ENCODE assay signal across 15 mouse cellular contexts in genomic region chr4:106881101-106881500, GRCm38 (mm10). TPM values are rescaled to one million over a fixed set of nuclear protein-coding genes. Genes with fewer than 3 reads are reported as not detected.
DNase-seq lines count a peak whose midpoint lies in the region; ATAC-seq lines count a peak whose summit lies in the region.
"Had no signal": no experiment of that assay in that cellular context is flagged by ENCODE, and none has a peak within 500 bp of the region (broad histone marks: within the 10 kb centered on the region; RNA-seq: fewer than 3 reads in every experiment).

No protein-coding gene starts in this region.

- H3K9me3 ChIP-seq in megakaryocyte, embryonic 14.5 days, result peaks cover 15% of the 10 kb centered on the region; the same call in 1 of the 2 replicates
- H3K9me3 ChIP-seq in hindbrain, embryonic 11.5 days (ENCODE audit: control insufficient read depth, low read length), result no peaks in the 10 kb centered on the region
- H3K9me3 ChIP-seq: midbrain, embryonic 12.5 days had no signal

- H3K9ac ChIP-seq in hindbrain, embryonic 11.5 days (ENCODE audit: low read depth, low read length), result no peak overlapping the region
- H3K9ac ChIP-seq: midbrain, embryonic 12.5 days had no signal

- DNase-seq in 416B (ENCODE audit: low read depth) (peak; percentile 79), A20 (ENCODE audit: low read depth, low spot score) (peak; percentile 27), R1 (ENCODE audit: low read depth, low spot score) (peak; percentile 77)
- no peak for DNase-seq in hindbrain, embryonic 11.5 days (ENCODE audit: low spot score)
- no peak for DNase-seq in cerebellum, postnatal 4 days (ENCODE audit: low spot score in 2 of 2)
- no peak for DNase-seq in embryo, embryonic 10.5 days (ENCODE audit: low spot score)
- DNase-seq: adrenal gland, postnatal 14 days; cerebellum, adult 8-10 months; gastrocnemius, postnatal 14 days; right cerebral cortex, postnatal 25 days; thymus, adult 18-20 months had no signal

- H3K4me1 ChIP-seq in megakaryocyte, embryonic 14.5 days, result peaks cover 15% of the 10 kb centered on the region
- H3K4me1 ChIP-seq in hindbrain, embryonic 11.5 days (replicated peaks; ENCODE audit: control insufficient read depth, insufficient read depth, low read length), result no peaks in the 10 kb centered on the region
- H3K4me1 ChIP-seq: midbrain, embryonic 12.5 days had no signal

- WGBS in hindbrain, embryonic 11.5 days, result 77% methylated on average over 6 of the region's 6 CpGs

- H3K4me2 ChIP-seq in hindbrain, embryonic 11.5 days (replicated peaks; ENCODE audit: low read depth, low read length), result no peak overlapping the region
- H3K4me2 ChIP-seq: heart, embryonic 11.5 days; midbrain, embryonic 12.5 days had no signal

- H3K27me3 ChIP-seq in megakaryocyte, embryonic 14.5 days (replicated peaks), result no peaks in the 10 kb centered on the region
- H3K27me3 ChIP-seq in hindbrain, embryonic 11.5 days (ENCODE audit: control insufficient read depth, insufficient read depth, low read length), result no peaks in the 10 kb centered on the region
- H3K27me3 ChIP-seq: midbrain, embryonic 12.5 days had no signal

- peaks cover 3% of the 10 kb centered on the region for H3K36me3 ChIP-seq in megakaryocyte, embryonic 14.5 days (replicated peaks; ENCODE audit: low read length)
- no peaks in the 10 kb centered on the region for H3K36me3 ChIP-seq in hindbrain, embryonic 11.5 days (ENCODE audit: control insufficient read depth, insufficient read depth, low read length)
- H3K36me3 ChIP-seq: midbrain, embryonic 12.5 days had no signal

- no peak overlapping the region for H3K27ac ChIP-seq in hindbrain, embryonic 11.5 days (ENCODE audit: low read depth, low read length)
- H3K27ac ChIP-seq: kidney, postnatal 0 days; midbrain, embryonic 12.5 days had no signal

- peak overlapping the region; percentile 59 for H3K4me3 ChIP-seq in megakaryocyte, embryonic 14.5 days (replicated peaks)
- H3K4me3 ChIP-seq in hindbrain, embryonic 11.5 days (ENCODE audit: low read depth, low read length), result no peak overlapping the region
- H3K4me3 ChIP-seq: midbrain, embryonic 12.5 days had no signal

- no peak for ATAC-seq in hindbrain, embryonic 11.5 days (ENCODE audit: low FRiP score)

RNA-seq across cellular contexts. Expression of gene Ssbp3, which starts 29.4 kb away (rescaled TPM):
- polyA plus RNA-seq in megakaryocyte, embryonic 14.5 days (2012; ENCODE audit: insufficient read depth, low replicate concordance), result 179 and 200 TPM in 2 replicates
- polyA plus RNA-seq in hindbrain, embryonic 11.5 days (2014; fragmentation: Nextera tagmentation; extraction: Ambion mirVana), result 141 and 159 TPM in 2 replicates

Comparison
In these comparisons a context has a peak if more than half of its experiments do, and no peak if none do; other contexts are left out.
1. DNase-seq: peak in 416B (single experiment), A20 (single experiment) and R1 (single experiment); none in hindbrain, embryonic 11.5 days (single experiment), cerebellum, postnatal 4 days (0 of 2) and embryo, embryonic 10.5 days (single experiment).